8 mouse cellular contexts compared by ENCODE assay signal in genomic region chr14:26637025-26637850, GRCm38 (mm10). TPM values are rescaled to one million over a fixed set of nuclear protein-coding genes. Genes with fewer than 3 reads are reported as not detected.
DNase-seq lines count a peak whose midpoint lies in the region; ATAC-seq and TF ChIP-seq lines count a peak whose summit lies in the region.

No protein-coding gene starts in this region.

- peak overlapping the region; percentile 82 for H3K4me3 ChIP-seq in hindbrain, embryonic 14.5 days (replicated peaks; ENCODE audit: low read length)
- peak overlapping the region; percentile 47 for H3K4me3 ChIP-seq in left cerebral cortex, adult 2 months
- peak overlapping the region; percentile 91 for H3K4me3 ChIP-seq in midbrain, embryonic 14.5 days (replicated peaks; ENCODE audit: low read depth, low read length)

- peaks cover 22% of the 10 kb centered on the region for H3K4me1 ChIP-seq in hindbrain, embryonic 14.5 days (replicated peaks; ENCODE audit: control insufficient read depth, insufficient read depth, low read length)
- peaks cover 22% of the 10 kb centered on the region for H3K4me1 ChIP-seq in midbrain, embryonic 14.5 days (ENCODE audit: control insufficient read depth, insufficient read depth, low read length)

- TF ChIP-seq CTCF in left cerebral cortex, adult 2 months (IDR thresholded peaks at IDR 0.05) = no peak

- peak; percentile 31 for DNase-seq in right cerebral cortex, adult 18-20 months
- no peak for DNase-seq in right cerebral cortex, postnatal 4 days
- peak; percentile 29 to 55 for DNase-seq in cerebellum, adult 18-20 months
- peak; percentile 10 to 18 for DNase-seq in frontal cortex, postnatal 14 days (ENCODE audit: low spot score in 2 of 2)
- DNase-seq in hindbrain, embryonic 14.5 days (ENCODE audit: low spot score) = peak; percentile 36
- DNase-seq in left cerebral cortex, adult 2 months (ENCODE audit: extremely low spot score in 1 of 2, low spot score in 2 of 2) = peak in 1 of 2 experiments; percentile 18
- DNase-seq in midbrain, embryonic 14.5 days = no peak
- no peak for DNase-seq in thymus, postnatal 25 days

- H3K4me2 ChIP-seq in hindbrain, embryonic 14.5 days (replicated peaks) = peak overlapping the region; percentile 75
- peak overlapping the region; percentile 89 for H3K4me2 ChIP-seq in midbrain, embryonic 14.5 days (ENCODE audit: low read length)

- H3K9ac ChIP-seq in hindbrain, embryonic 14.5 days = peak overlapping the region; percentile 73
- H3K9ac ChIP-seq in midbrain, embryonic 14.5 days (replicated peaks; ENCODE audit: low read length) = peak overlapping the region; percentile 44

- H3K27ac ChIP-seq in hindbrain, embryonic 14.5 days = peak overlapping the region; percentile 94
- peak overlapping the region; percentile 94 for H3K27ac ChIP-seq in left cerebral cortex, adult 2 months
- H3K27ac ChIP-seq in midbrain, embryonic 14.5 days (replicated peaks; ENCODE audit: low read depth, low read length) = peak overlapping the region; percentile 96

- intact Hi-C loops in left cerebral cortex, adult 2 months (cut with DNase I) = loop anchor here (5.0 kb wide), 1 partner anchor 150 kb away; no protein-coding TSS in a partner anchor

- H3K36me3 ChIP-seq in hindbrain, embryonic 14.5 days (replicated peaks; ENCODE audit: control insufficient read depth, insufficient read depth) = peaks cover 12% of the 10 kb centered on the region
- peaks cover 7% of the 10 kb centered on the region for H3K36me3 ChIP-seq in midbrain, embryonic 14.5 days (ENCODE audit: control insufficient read depth, insufficient read depth, low read length)

- 30% methylated on average over 17 of the region's 17 CpGs for WGBS in hindbrain, embryonic 14.5 days
- WGBS in midbrain, embryonic 14.5 days = 32% methylated on average over 17 of the region's 17 CpGs

- no peaks in the 10 kb centered on the region for H3K27me3 ChIP-seq in hindbrain, embryonic 14.5 days (ENCODE audit: control insufficient read depth, insufficient read depth, low read length)
- H3K27me3 ChIP-seq in midbrain, embryonic 14.5 days (ENCODE audit: control insufficient read depth, insufficient read depth, low read length) = no peaks in the 10 kb centered on the region

- H3K9me3 ChIP-seq in hindbrain, embryonic 14.5 days (ENCODE audit: control insufficient read depth, low read length) = no peaks in the 10 kb centered on the region
- no peaks in the 10 kb centered on the region for H3K9me3 ChIP-seq in midbrain, embryonic 14.5 days (ENCODE audit: control insufficient read depth, low read length)

- peak; percentile 25 for ATAC-seq in hindbrain, embryonic 14.5 days (ENCODE audit: low FRiP score)
- peak; percentile 7; the same call in 1 of the 2 replicates for ATAC-seq in midbrain, embryonic 14.5 days (ENCODE audit: low FRiP score, low TSS enrichment)

RNA-seq across cellular contexts. Expression of gene Arf4, which starts 0.6 kb away (rescaled TPM):
- 549 and 555 TPM in 2 replicates for polyA plus RNA-seq in hindbrain, embryonic 14.5 days (2014; fragmentation: Nextera tagmentation; extraction: Ambion mirVana)
- total RNA-seq in left cerebral cortex, adult 2 months (2021) = 100 to 1,000 TPM; 108 to 114 TPM
- polyA plus RNA-seq in midbrain, embryonic 14.5 days (2014; fragmentation: Nextera tagmentation; extraction: Ambion mirVana) = 544 and 580 TPM in 2 replicates

RNA-seq across cellular contexts. Expression of gene Pde12, which starts 32.4 kb away (rescaled TPM):
- 12.7 and 13.5 TPM in 2 replicates for polyA plus RNA-seq in hindbrain, embryonic 14.5 days (2014; fragmentation: Nextera tagmentation; extraction: Ambion mirVana)
- 1 to 10 TPM; 8.6 to 9.5 TPM for total RNA-seq in left cerebral cortex, adult 2 months (2021)
- polyA plus RNA-seq in midbrain, embryonic 14.5 days (2014; fragmentation: Nextera tagmentation; extraction: Ambion mirVana) = 14.6 and 15.6 TPM in 2 replicates

RNA-seq across cellular contexts. Expression of gene Dnah12, which starts 55.8 kb away (rescaled TPM):
- polyA plus RNA-seq in hindbrain, embryonic 14.5 days (2014; fragmentation: Nextera tagmentation; extraction: Ambion mirVana) = 0.03 and 0.10 TPM in 2 replicates
- under 1 TPM; 0.07 to 0.14 TPM for total RNA-seq in left cerebral cortex, adult 2 months (2021)
- 0.04 and 0.12 TPM in 2 replicates for polyA plus RNA-seq in midbrain, embryonic 14.5 days (2014; fragmentation: Nextera tagmentation; extraction: Ambion mirVana)

Comparison
In these comparisons a context has a peak if more than half of its experiments do, and no peak if none do; other contexts are left out.
1. DNase-seq: peak in right cerebral cortex, adult 18-20 months (single experiment), cerebellum, adult 18-20 months (2 of 2), frontal cortex, postnatal 14 days (2 of 2) and hindbrain, embryonic 14.5 days (single experiment); none in right cerebral cortex, postnatal 4 days (single experiment), midbrain, embryonic 14.5 days (single experiment) and thymus, postnatal 25 days (single experiment).
2. Peak in every context shown above with its lines, with median percentiles within 50 percentile points of each other: H3K27ac ChIP-seq and H3K4me3 ChIP-seq.